Mouse (Mus musculus) frontal cortex, postnatal 25 days (tissue): Measurements from ENCODE around the gene Nr5a2.

ENCODE experiments used
- DNase-seq, 2 experiments: peaks; one replicate each; pipeline ENCODE4 v3.0.0; 2022; ENCODE audit warnings: low spot score in 2 of 2

The Nr5a2 gene

GRCm38 (mm10) chr1:136960428-136961012 lies at the start of gene Nr5a2:
TSS of gene Nr5a2 (minus strand) at chr1:136960448.
- no peak for DNase-seq

GRCm38 (mm10) chr1:137008726-137009239 lies 48.5 kb upstream of the Nr5a2 start:
- DNase-seq: no peak

GRCm38 (mm10) chr1:137003816-137004215 lies 43.6 kb upstream of the Nr5a2 start:
- no peak for DNase-seq

- DNase-seq: no peak
Measured at GRCm38 (mm10) chr1:137003144-137003543, 42.9 kb upstream of the Nr5a2 start.

GRCm38 (mm10) chr1:136991762-136992352 lies 31.6 kb upstream of the Nr5a2 start:
- DNase-seq: no peak

- DNase-seq: no peak
Measured at GRCm38 (mm10) chr1:136980253-136980893, 20.1 kb upstream of the Nr5a2 start.

GRCm38 (mm10) chr1:136977867-136978266 lies 17.6 kb upstream of the Nr5a2 start:
- DNase-seq: no peak

- no peak for DNase-seq
Measured at GRCm38 (mm10) chr1:136974040-136974439, 13.8 kb upstream of the Nr5a2 start.

- DNase-seq: no peak
Measured at GRCm38 (mm10) chr1:136973016-136973415, 12.8 kb upstream of the Nr5a2 start.

- DNase-seq: no peak
Measured at GRCm38 (mm10) chr1:136970995-136971394, 10.7 kb upstream of the Nr5a2 start.

GRCm38 (mm10) chr1:136966728-136967386 lies 6.6 kb upstream of the Nr5a2 start:
- no peak for DNase-seq

GRCm38 (mm10) chr1:136959491-136959890 lies 757 bp downstream of the Nr5a2 start:
- DNase-seq: no peak

GRCm38 (mm10) chr1:136958666-136959065 lies 1.6 kb downstream of the Nr5a2 start:
- no peak for DNase-seq

GRCm38 (mm10) chr1:136958185-136958584 lies 2.1 kb downstream of the Nr5a2 start:
- no peak for DNase-seq

GRCm38 (mm10) chr1:136957696-136958095 lies 2.6 kb downstream of the Nr5a2 start:
- no peak for DNase-seq

GRCm38 (mm10) chr1:136954108-136954494 lies 6.1 kb downstream of the Nr5a2 start:
- no peak for DNase-seq

GRCm38 (mm10) chr1:136953444-136954107 lies 6.7 kb downstream of the Nr5a2 start:
- DNase-seq: no peak

- no peak for DNase-seq
Measured at GRCm38 (mm10) chr1:136952609-136953311, 7.5 kb downstream of the Nr5a2 start.

- no peak for DNase-seq
Measured at GRCm38 (mm10) chr1:136951946-136952531, 8.2 kb downstream of the Nr5a2 start.

GRCm38 (mm10) chr1:136951155-136951650 lies 9.0 kb downstream of the Nr5a2 start:
- DNase-seq: no peak

- DNase-seq: no peak
Measured at GRCm38 (mm10) chr1:136949323-136949741, 10.9 kb downstream of the Nr5a2 start.
